9 mouse cellular contexts compared by ENCODE assay signal in genomic region chr13:104822411-104822838, GRCm38 (mm10). TPM values are rescaled to one million over a fixed set of nuclear protein-coding genes. Genes with fewer than 3 reads are reported as not detected.
DNase-seq lines count a peak whose midpoint lies in the region; ATAC-seq and TF ChIP-seq lines count a peak whose summit lies in the region.
"Had no signal": no experiment of that assay in that cellular context is flagged by ENCODE, and none has a peak within 500 bp of the region (broad histone marks: within the 10 kb centered on the region; RNA-seq: fewer than 3 reads in every experiment).

No protein-coding gene starts in this region.

- H3K4me1 ChIP-seq in kidney, embryonic 16.5 days (ENCODE audit: insufficient read depth, low read length) = peaks cover 19% of the 10 kb centered on the region
- peaks cover 15% of the 10 kb centered on the region for H3K4me1 ChIP-seq in hindbrain, embryonic 12.5 days
- H3K4me1 ChIP-seq in midbrain, embryonic 15.5 days = peaks cover 16% of the 10 kb centered on the region

- H3K4me3 ChIP-seq in kidney, embryonic 16.5 days (ENCODE audit: low read length) = no peak overlapping the region
- H3K4me3 ChIP-seq in hindbrain, embryonic 12.5 days = no peak overlapping the region
- H3K4me3 ChIP-seq in midbrain, embryonic 15.5 days = no peak overlapping the region

- no peak for TF ChIP-seq CTCF in brain, embryonic 14.5 days (IDR thresholded peaks at IDR 0.05; ENCODE audit: borderline replicate concordance, extremely low read depth, insufficient read depth, insufficient read length)

- no peak overlapping the region; the same call in 1 of the 2 replicates for H3K9ac ChIP-seq in kidney, embryonic 16.5 days (replicated peaks; ENCODE audit: low read length)
- H3K9ac ChIP-seq in hindbrain, embryonic 12.5 days = no peak overlapping the region
- no peak overlapping the region for H3K9ac ChIP-seq in midbrain, embryonic 15.5 days

- TF ChIP-seq POLR2A in brain, embryonic 14.5 days (IDR thresholded peaks at IDR 0.05; ENCODE audit: borderline replicate concordance, extremely low read depth, insufficient read depth, insufficient read length, poor library complexity, severe bottlenecking) = no peak

- peak overlapping the region; percentile 26 for H3K4me2 ChIP-seq in kidney, embryonic 16.5 days (replicated peaks; ENCODE audit: low read depth, low read length)
- peak overlapping the region; percentile 17; the same call in 1 of the 2 replicates for H3K4me2 ChIP-seq in hindbrain, embryonic 12.5 days (replicated peaks)
- H3K4me2 ChIP-seq in midbrain, embryonic 15.5 days = no peak overlapping the region

- H3K27ac ChIP-seq in kidney, embryonic 16.5 days (ENCODE audit: low read length) = peak overlapping the region; percentile 63
- H3K27ac ChIP-seq in hindbrain, embryonic 12.5 days = peak overlapping the region; percentile 55; the same call in 1 of the 2 replicates
- H3K27ac ChIP-seq in midbrain, embryonic 15.5 days = no peak overlapping the region
- H3K27ac ChIP-seq: macrophage had no signal

- WGBS in kidney, embryonic 16.5 days = 14% methylated on average over 8 of the region's 8 CpGs
- WGBS in hindbrain, embryonic 12.5 days = 33% methylated on average over 8 of the region's 8 CpGs
- 40% methylated on average over 8 of the region's 8 CpGs for WGBS in midbrain, embryonic 15.5 days

- peaks cover 6% of the 10 kb centered on the region for H3K36me3 ChIP-seq in kidney, embryonic 16.5 days (ENCODE audit: insufficient read depth, low read length)
- H3K36me3 ChIP-seq in hindbrain, embryonic 12.5 days = peaks cover 9% of the 10 kb centered on the region
- H3K36me3 ChIP-seq in midbrain, embryonic 15.5 days (replicated peaks) = peaks cover 4% of the 10 kb centered on the region; the same call in 1 of the 2 replicates

- peaks cover 5% of the 10 kb centered on the region; the same call in 1 of the 2 replicates for H3K9me3 ChIP-seq in kidney, embryonic 16.5 days (ENCODE audit: low read length)
- no peaks in the 10 kb centered on the region for H3K9me3 ChIP-seq in hindbrain, embryonic 12.5 days (replicated peaks)
- no peaks in the 10 kb centered on the region for H3K9me3 ChIP-seq in midbrain, embryonic 15.5 days

- no peak for DNase-seq in kidney, postnatal 25 days
- peak; percentile 66 for DNase-seq in brain, embryonic 14.5 days (ENCODE audit: low read depth)
- DNase-seq in layer of hippocampus, postnatal 36 days = no peak
- DNase-seq in urinary bladder, postnatal 4 days (ENCODE audit: low spot score in 2 of 2) = no peak
- no peak for DNase-seq in ovary, adult 18-20 months (ENCODE audit: low spot score)

- no peaks in the 10 kb centered on the region for H3K27me3 ChIP-seq in kidney, embryonic 16.5 days (ENCODE audit: insufficient read depth, low read length)
- H3K27me3 ChIP-seq in hindbrain, embryonic 12.5 days = no peaks in the 10 kb centered on the region
- no peaks in the 10 kb centered on the region for H3K27me3 ChIP-seq in midbrain, embryonic 15.5 days (replicated peaks)

- ATAC-seq in kidney, embryonic 16.5 days (ENCODE audit: low FRiP score, low TSS enrichment) = peak; percentile 69
- peak; percentile 65 for ATAC-seq in hindbrain, embryonic 12.5 days (ENCODE audit: low FRiP score)
- peak; percentile 46; the same call in 1 of the 2 replicates for ATAC-seq in midbrain, embryonic 15.5 days (replicated peaks)

RNA-seq across cellular contexts. Expression of gene Cwc27, which starts 5.5 kb away (rescaled TPM):
- polyA plus RNA-seq in kidney, embryonic 16.5 days (2015; fragmentation: Nextera tagmentation; extraction: Ambion mirVana) = 30.8 and 32.4 TPM in 2 replicates
- polyA plus RNA-seq in brain, embryonic 14.5 days (2012; rRNA removed) = 10.4 and 12.3 TPM in 2 replicates
- polyA plus RNA-seq in hindbrain, embryonic 12.5 days (2016; fragmentation: Nextera tagmentation; extraction: Ambion mirVana) = 27.9 and 28.5 TPM in 2 replicates
- 22.7 and 25.1 TPM in 2 replicates for polyA plus RNA-seq in midbrain, embryonic 15.5 days (2015; fragmentation: Nextera tagmentation; extraction: Ambion mirVana)
- 10 to 100 TPM; 18.1 to 18.4 TPM for total RNA-seq in layer of hippocampus, postnatal 36 days (2021)

RNA-seq across cellular contexts. Expression of gene Srek1ip1, which starts 30.1 kb away (rescaled TPM):
- 23.7 and 26.5 TPM in 2 replicates for polyA plus RNA-seq in kidney, embryonic 16.5 days (2015; fragmentation: Nextera tagmentation; extraction: Ambion mirVana)
- 22.2 and 22.5 TPM in 2 replicates for polyA plus RNA-seq in brain, embryonic 14.5 days (2012; rRNA removed)
- 19.9 and 22.0 TPM in 2 replicates for polyA plus RNA-seq in hindbrain, embryonic 12.5 days (2016; fragmentation: Nextera tagmentation; extraction: Ambion mirVana)
- 17.3 and 18.3 TPM in 2 replicates for polyA plus RNA-seq in midbrain, embryonic 15.5 days (2015; fragmentation: Nextera tagmentation; extraction: Ambion mirVana)
- 10 to 100 TPM; 21.0 to 21.6 TPM for total RNA-seq in layer of hippocampus, postnatal 36 days (2021)

RNA-seq across cellular contexts. Expression of gene Shisal2b, which starts 41.3 kb away (rescaled TPM):
- 1.1 and 1.5 TPM in 2 replicates for polyA plus RNA-seq in kidney, embryonic 16.5 days (2015; fragmentation: Nextera tagmentation; extraction: Ambion mirVana)
- polyA plus RNA-seq in brain, embryonic 14.5 days (2012; rRNA removed) = 0.41 and 0.68 TPM in 2 replicates
- polyA plus RNA-seq in hindbrain, embryonic 12.5 days (2016; fragmentation: Nextera tagmentation; extraction: Ambion mirVana) = 0.46 and 0.47 TPM in 2 replicates
- 1.9 and 2.5 TPM in 2 replicates for polyA plus RNA-seq in midbrain, embryonic 15.5 days (2015; fragmentation: Nextera tagmentation; extraction: Ambion mirVana)
- 1 to 10 TPM in 1 of 2 experiments, under 1 TPM in 1; 0.56 to 1.6 TPM for total RNA-seq in layer of hippocampus, postnatal 36 days (2021)
- polyA plus RNA-seq: macrophage had no signal
